Mouse (Mus musculus) C2C12 (cell line): ENCODE data around the gene Mpzl2.

ENCODE experiments used
- CEBPB ChIP-seq: IDR thresholded peaks from one replicate; pipeline ENCODE4 v1.6.1; 2011; ENCODE audit warnings: low read depth, mild to moderate bottlenecking, control low read depth, moderate library complexity
- CTCF ChIP-seq: IDR thresholded peaks from one replicate; pipeline ENCODE4 v1.5.1; 2011; ENCODE audit not compliant: control insufficient read depth, insufficient read depth, insufficient read length
- FOSL1 ChIP-seq: IDR thresholded peaks from one replicate; pipeline ENCODE4 v1.8.0; 2011; ENCODE audit warnings: mild to moderate bottlenecking, low read length; ENCODE audit not compliant: poor library complexity, insufficient read depth, severe bottlenecking
- MAX ChIP-seq: IDR thresholded peaks from one replicate; pipeline ENCODE4 v1.6.1; 2011; ENCODE audit warnings: mild to moderate bottlenecking, control low read depth
- MYOD1 ChIP-seq: IDR thresholded peaks from one replicate; pipeline ENCODE4 v1.6.1; 2011; ENCODE audit warnings: low read depth; ENCODE audit not compliant: control insufficient read depth, insufficient read length
- USF1 ChIP-seq: IDR thresholded peaks from one replicate; pipeline ENCODE4 v1.6.1; 2011; ENCODE audit warnings: low read depth, mild to moderate bottlenecking, control low read depth, moderate library complexity

DNA sequence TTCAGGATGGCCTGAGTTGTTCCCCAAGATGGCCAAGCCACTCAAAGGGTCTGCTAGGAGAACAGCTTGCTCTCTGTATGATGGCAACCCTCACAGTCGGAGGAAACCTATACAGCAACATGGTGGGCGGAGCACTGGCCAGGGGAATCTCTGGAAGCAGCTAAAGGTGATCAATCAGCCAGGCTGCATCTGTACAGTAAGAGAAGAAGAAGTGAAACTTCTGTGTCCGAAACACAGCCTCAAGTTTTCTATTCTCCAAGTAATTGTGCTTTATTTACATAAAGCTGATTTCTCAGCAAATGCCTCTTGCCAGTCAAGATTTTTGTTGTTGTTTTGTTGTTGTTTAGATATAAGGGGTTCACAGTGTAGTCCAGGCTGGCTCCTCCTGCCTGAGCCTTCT, 38.3 kb downstream of the Mpzl2 start:
- TF ChIP-seq CTCF = no peak
- no peak for TF ChIP-seq USF1
- no peak for TF ChIP-seq MYOD1
- no peak for TF ChIP-seq FOSL1
- TF ChIP-seq CEBPB = no peak
- no peak for TF ChIP-seq MAX
